Mouse (Mus musculus) stomach, embryonic 14.5 days (tissue): ENCODE results near the gene Palb2. TPM values are rescaled to one million over a fixed set of nuclear protein-coding genes. Genes with fewer than 3 reads are reported as not detected.

ENCODE experiments used
- ATAC-seq: fragments of 200-750 bp; cut with Nextera tagmentation; 2 replicates; pipeline ENCODE4 v1.8.0; 2017; ENCODE audit warnings: low read depth, moderate TSS enrichment; ENCODE audit not compliant: insufficient number of reproducible peaks, insufficient read depth, low FRiP score
- H3K27ac ChIP-seq: fragments of 300-500 bp; sonication (generic); 2 replicates; pipeline ENCODE4 v1.5.1; 2014; ENCODE audit warnings: mild to moderate bottlenecking, low read length, moderate library complexity, mixed read lengths
- H3K27me3 ChIP-seq: fragments of 300-500 bp; sonication (generic); 2 replicates; pipeline ENCODE4 v1.6.1; 2014; ENCODE audit warnings: low read length, control low read depth, mixed read lengths; ENCODE audit not compliant: control insufficient read depth, insufficient read depth
- H3K36me3 ChIP-seq: fragments of 300-500 bp; sonication (generic); 2 replicates; pipeline ENCODE4 v1.6.1; 2014; ENCODE audit warnings: mild to moderate bottlenecking, control low read depth, low read length, moderate library complexity, mixed read lengths; ENCODE audit not compliant: control insufficient read depth, insufficient read depth
- H3K4me1 ChIP-seq: fragments of 300-500 bp; sonication (generic); 2 replicates; pipeline ENCODE4 v1.6.1; 2014; ENCODE audit warnings: low read length, control low read depth, mixed read lengths; ENCODE audit not compliant: control insufficient read depth, insufficient read depth
- H3K4me2 ChIP-seq: fragments of 300-500 bp; sonication (generic); replicated peaks from 2 replicates; pipeline ENCODE4 v1.6.1; 2014; ENCODE audit warnings: low read depth, low read length, control low read depth
- H3K4me3 ChIP-seq: fragments of 300-500 bp; sonication (generic); 2 replicates; pipeline ENCODE4 v1.5.1; 2014; ENCODE audit warnings: low read depth, low read length, control low read depth
- H3K9ac ChIP-seq: fragments of 300-500 bp; sonication (generic); replicated peaks from 2 replicates; pipeline ENCODE4 v1.6.1; 2014; ENCODE audit warnings: low read depth, mild to moderate bottlenecking, control low read depth, low read length, moderate library complexity, mixed read lengths
- H3K9me3 ChIP-seq: fragments of 300-500 bp; sonication (generic); 2 replicates; pipeline ENCODE4 v1.6.1; 2016; ENCODE audit warnings: low read depth, low read length, control low read depth; ENCODE audit not compliant: control insufficient read depth
- WGBS: fragments of 180-500 bp; shearing (Covaris S2); extraction: QIAGEN DNeasy Blood & Tissue Kit; methylation state at CpG from one replicate; pipeline ENCODE4 v1.1.7; 2014; 5-methylcytosine and 5-hydroxymethylcytosine counted together
- polyA plus RNA-seq: library from polyadenylated mRNA; unstranded; fragments of >200 nt; fragmentation: Nextera tagmentation; extraction: Ambion mirVana; gene quantifications from 2 replicates; pipeline ENCODE4 v1.2.1, GENCODE M21; 2014

The Palb2 gene
- polyA plus RNA-seq, 1 experiment from 2014 or later = 20.0 TPM

GRCm38 (mm10) chr7:122087195-122087982, 45.4 kb downstream of the Palb2 start:
- Histone ChIP-seq H3K9me3 (no peaks in the 10 kb centered on the region), H3K36me3 (peaks cover 68% of the 10 kb centered on the region), H3K27me3 (no peaks in the 10 kb centered on the region), H3K9ac (no peak overlapping the region), H3K4me2 (no peak overlapping the region), H3K4me1 (no peaks in the 10 kb centered on the region), H3K27ac (no peak overlapping the region), H3K4me3 (no peak overlapping the region)
- no peak for ATAC-seq
- WGBS = 89% methylated on average over 11 of the region's 11 CpGs

DNA sequence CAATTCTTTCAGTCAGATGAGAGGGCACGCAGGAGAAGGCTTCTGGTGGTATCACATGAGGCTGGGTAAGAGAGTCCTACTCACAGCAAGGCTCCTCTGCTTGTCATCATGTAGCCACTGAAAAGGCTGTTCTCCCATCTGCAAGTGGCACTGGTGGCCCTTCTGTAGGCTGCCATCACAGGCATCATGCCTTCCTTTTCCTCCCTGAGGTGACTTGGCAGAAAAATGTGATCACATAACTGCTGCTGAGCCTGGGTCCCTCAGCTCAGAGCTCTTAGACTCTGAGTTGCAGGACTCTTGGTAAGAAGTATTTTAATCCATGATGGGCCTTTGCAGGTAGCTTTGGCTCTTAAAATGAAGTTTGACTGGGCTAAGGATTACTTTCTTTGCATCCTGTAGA, 51.7 kb downstream of the Palb2 start:
- H3K4me1 ChIP-seq = no peaks in the 10 kb centered on the region
- no peak overlapping the region for H3K4me3 ChIP-seq
- H3K4me2 ChIP-seq = no peak overlapping the region
- H3K9me3 ChIP-seq = no peaks in the 10 kb centered on the region
- no peaks in the 10 kb centered on the region for H3K27me3 ChIP-seq
- 88% methylated on average over 1 of the region's 1 CpGs for WGBS
- no peak overlapping the region for H3K9ac ChIP-seq
- peaks cover 68% of the 10 kb centered on the region for H3K36me3 ChIP-seq
- no peak overlapping the region for H3K27ac ChIP-seq
- ATAC-seq = no peak

GRCm38 (mm10) chr7:122079798-122080554, 52.8 kb downstream of the Palb2 start:
- no peak for ATAC-seq
- H3K9ac ChIP-seq = no peak overlapping the region
- H3K4me3 ChIP-seq = no peak overlapping the region
- H3K4me2 ChIP-seq = no peak overlapping the region
- 89% methylated on average over 8 of the region's 8 CpGs for WGBS
- H3K36me3 ChIP-seq = peaks cover 69% of the 10 kb centered on the region
- no peak overlapping the region for H3K27ac ChIP-seq
- no peaks in the 10 kb centered on the region for H3K9me3 ChIP-seq
- no peaks in the 10 kb centered on the region for H3K4me1 ChIP-seq
- no peaks in the 10 kb centered on the region for H3K27me3 ChIP-seq

- H3K36me3 ChIP-seq = peaks cover 77% of the 10 kb centered on the region
- H3K4me2 ChIP-seq = no peak overlapping the region
- ATAC-seq = no peak
- H3K4me3 ChIP-seq = no peak overlapping the region
- no peaks in the 10 kb centered on the region for H3K27me3 ChIP-seq
- H3K9me3 ChIP-seq = no peaks in the 10 kb centered on the region
- no peak overlapping the region for H3K27ac ChIP-seq
- no peak overlapping the region for H3K9ac ChIP-seq
- H3K4me1 ChIP-seq = peaks cover 1% of the 10 kb centered on the region; the same call in 1 of the 2 replicates
- 85% methylated on average over 3 of the region's 3 CpGs for WGBS
Observed at GRCm38 (mm10) chr7:122074374-122074773, 58.4 kb downstream of the Palb2 start.

- peak overlapping the region; percentile 64 for H3K4me3 ChIP-seq
- H3K27me3 ChIP-seq = no peaks in the 10 kb centered on the region
- peak overlapping the region; percentile 94 for H3K27ac ChIP-seq
- 2% methylated on average over 58 of the region's 58 CpGs for WGBS
- H3K9ac ChIP-seq = peak overlapping the region; percentile 89
- H3K4me1 ChIP-seq = peaks cover 15% of the 10 kb centered on the region; the same call in 1 of the 2 replicates
- H3K9me3 ChIP-seq = no peaks in the 10 kb centered on the region
- H3K36me3 ChIP-seq = peaks cover 31% of the 10 kb centered on the region
- ATAC-seq = no peak
- peak overlapping the region; percentile 73 for H3K4me2 ChIP-seq
Observed at GRCm38 (mm10) chr7:122067517-122068381, 65.0 kb downstream of the Palb2 start.

DNA sequence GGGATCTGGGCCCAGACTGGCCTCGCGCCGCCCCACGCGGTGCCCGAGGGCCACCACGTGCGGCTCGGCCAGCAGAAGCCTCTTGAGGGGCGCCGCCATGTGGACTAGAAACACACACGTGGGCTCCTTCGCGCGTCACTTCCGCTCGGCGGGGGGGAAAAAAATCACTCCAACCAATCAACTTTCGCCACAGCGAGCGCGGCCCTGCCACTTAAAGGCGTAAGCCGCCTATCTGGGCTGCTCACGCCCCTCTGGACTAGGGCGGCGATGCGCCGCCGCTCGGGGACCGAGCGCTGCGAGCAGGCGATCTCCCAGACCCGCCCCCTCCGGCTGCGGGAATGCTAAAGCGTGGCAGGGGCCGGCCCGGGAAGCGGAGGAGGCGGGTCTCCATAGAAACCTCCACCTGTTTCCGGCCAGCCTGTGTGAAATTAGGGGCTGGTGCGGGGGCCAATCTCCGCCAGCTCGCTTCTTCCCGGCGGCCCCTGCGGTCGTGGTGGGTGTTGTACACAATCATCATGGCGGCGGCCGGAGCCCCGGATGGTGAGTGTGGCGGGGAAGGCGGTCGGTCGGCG, 65.8 kb downstream of the Palb2 start, which contains the start of the genes Ubfd1 and Ears2:
Gene Ubfd1 (plus strand): TSS at position 231 of the 572 bp plus-strand sequence.
Gene Ears2 (minus strand): TSS at position 319 of the 572 bp plus-strand sequence.
- Histone ChIP-seq H3K4me2 (peak within 1 kb of the TSS; percentile 73), H3K27me3 (no peaks in the 10 kb centered on the region), H3K27ac (peak within 1 kb of the TSS; percentile 94), H3K9ac (peak within 1 kb of the TSS; percentile 89), H3K9me3 (no peaks in the 10 kb centered on the region), H3K4me3 (peak within 1 kb of the TSS; percentile 64), H3K4me1 (peaks cover 15% of the 10 kb centered on the region; the same call in 1 of the 2 replicates), H3K36me3 (peaks cover 27% of the 10 kb centered on the region)
- ATAC-seq = peak; percentile 99
- WGBS = 0% methylated on average over 58 of the region's 60 CpGs

DNA sequence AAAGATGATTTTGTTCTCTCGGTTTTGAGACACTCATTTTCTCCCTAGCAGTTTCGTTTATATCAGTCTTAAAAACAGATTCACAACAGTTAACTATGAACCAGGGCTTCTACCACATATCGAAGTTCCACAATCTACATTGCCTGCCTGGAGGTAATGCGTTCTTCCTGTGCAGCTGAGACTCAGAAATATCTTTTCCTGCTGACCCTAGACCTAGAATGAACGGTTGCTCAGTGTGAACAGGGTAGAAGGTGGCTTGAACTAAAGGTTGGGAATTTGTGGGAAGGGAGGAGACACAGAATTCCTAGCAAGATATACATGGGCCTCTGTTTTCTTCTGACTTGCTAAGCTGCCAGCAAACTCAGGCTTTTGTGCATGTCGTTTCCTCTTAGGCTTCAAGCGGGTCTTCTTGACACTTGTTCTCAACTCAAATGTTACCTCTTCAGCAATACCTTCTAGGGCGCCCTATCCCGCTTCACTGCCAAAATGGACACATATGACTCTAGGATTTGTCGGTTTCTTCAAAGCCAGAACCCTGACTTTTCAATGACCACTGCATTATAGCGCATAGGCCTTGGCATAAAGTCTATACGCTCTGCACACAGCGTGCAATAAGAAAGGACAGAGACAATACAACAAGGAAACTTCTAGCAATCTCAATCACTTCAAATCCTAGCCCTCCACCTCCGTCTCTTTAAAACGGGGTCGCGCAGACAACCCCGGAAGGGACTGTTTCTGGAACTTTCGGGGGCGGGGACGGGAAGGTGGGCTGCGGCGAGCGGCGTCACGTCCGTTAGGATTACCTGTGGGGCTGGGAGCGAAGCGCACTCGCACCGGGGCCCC, 66.5 kb downstream of the Palb2 start:
- H3K9ac ChIP-seq = peak overlapping the region; percentile 89
- no peak; the same call in 1 of the 2 replicates for ATAC-seq
- H3K27ac ChIP-seq = peak overlapping the region; percentile 94
- peaks cover 19% of the 10 kb centered on the region for H3K36me3 ChIP-seq
- 13% methylated on average over 31 of the region's 31 CpGs for WGBS
- H3K4me1 ChIP-seq = peaks cover 15% of the 10 kb centered on the region; the same call in 1 of the 2 replicates
- no peaks in the 10 kb centered on the region for H3K27me3 ChIP-seq
- H3K4me3 ChIP-seq = peak overlapping the region; percentile 64
- no peaks in the 10 kb centered on the region for H3K9me3 ChIP-seq
- H3K4me2 ChIP-seq = peak overlapping the region; percentile 60
